Mouse (Mus musculus): ENCODE data around the gene Hyal1.

DNA sequence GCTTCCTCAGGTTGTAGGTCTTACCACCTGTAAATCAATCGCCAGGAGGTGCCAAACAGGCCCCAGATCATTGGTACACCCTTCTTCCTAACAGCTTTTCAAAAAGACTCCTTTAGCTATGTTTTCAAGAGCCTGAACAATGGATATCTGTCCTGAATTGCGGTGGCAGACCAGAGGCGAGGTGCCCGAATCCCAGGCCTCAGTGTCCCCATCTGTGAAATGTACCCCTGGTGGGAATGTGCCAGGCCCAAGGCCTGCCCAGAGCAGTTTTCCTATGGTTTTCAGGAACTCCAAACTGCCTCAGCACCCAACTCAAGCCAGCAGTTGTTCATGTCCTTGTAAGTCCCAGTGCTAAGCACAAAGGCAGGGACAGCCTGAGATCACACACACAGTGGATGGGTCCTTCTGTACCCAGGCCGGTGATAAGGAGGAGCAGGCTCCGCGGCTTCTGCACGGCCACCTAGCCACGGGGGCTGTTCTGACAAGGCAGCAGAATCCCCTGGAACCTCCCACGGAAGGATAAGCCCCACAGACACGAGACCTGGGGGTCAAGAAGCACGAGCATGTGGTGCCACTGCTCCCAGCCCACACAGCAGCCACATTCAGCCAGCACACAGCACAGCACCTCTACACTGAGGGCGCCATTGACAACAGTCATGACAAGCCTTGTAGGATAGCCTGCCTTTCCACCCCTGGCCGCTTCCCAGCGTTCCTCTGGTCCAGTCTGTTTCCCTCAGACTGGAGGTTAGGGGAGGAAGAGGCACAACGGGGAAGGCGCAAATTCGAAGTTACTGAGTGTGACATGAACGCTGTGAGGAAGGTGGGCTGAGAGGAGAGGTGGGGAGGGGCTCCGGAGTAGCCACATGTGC, 50.9 kb downstream of the Hyal1 start:
- TF ChIP-seq CTCF (conservative IDR thresholded peaks at IDR 0.05; ENCODE audit: insufficient read depth, insufficient read length, low read depth, low read length) (no peak), POLR2A (IDR thresholded peaks at IDR 0.05; ENCODE audit: low read depth, low read length) (no peak)

Data from kidney, adult 2 months (tissue).